Mouse (Mus musculus): ENCODE data around the gene Crabp2.

DNA sequence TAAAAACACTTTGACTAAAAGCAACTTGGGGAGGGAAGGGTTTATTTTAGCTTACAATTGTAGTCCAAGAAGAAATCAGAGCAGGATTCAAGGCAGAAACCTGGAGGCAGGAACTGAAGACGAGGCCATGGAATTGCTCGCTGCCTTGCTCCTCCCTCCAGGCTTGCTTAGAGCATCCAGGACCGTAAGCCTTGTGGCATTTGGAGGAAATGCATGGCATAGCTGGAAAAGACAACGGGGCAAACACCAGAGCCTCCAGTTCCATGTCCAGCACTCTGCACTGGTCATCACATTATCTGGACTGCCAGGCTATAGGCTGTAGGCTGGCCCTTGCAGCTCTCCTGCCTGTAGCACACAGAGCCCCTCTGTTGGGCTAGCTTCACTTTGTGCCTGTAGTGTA lies 14.0 kb upstream of the Crabp2 start:
- no peak for TF ChIP-seq CTCF (IDR thresholded peaks at IDR 0.05; ENCODE audit: low read depth, low read length)
- no peak for TF ChIP-seq POLR2A (IDR thresholded peaks at IDR 0.05; ENCODE audit: borderline replicate concordance, low read depth, low read length)

Data from bone marrow macrophage, adult 2 months (primary cell).